Mouse (Mus musculus) kidney, postnatal 10 days (tissue): ENCODE data around the gene C2cd3.
A peak's percentile ranks its signal among the peaks of the same experiment; 100 is the strongest.

Experiments
- DNase-seq: peaks from one replicate; pipeline ENCODE4 v3.0.0; 2021; ENCODE audit warnings: mixed read lengths

C2cd3 gene

GRCm38 (mm10) chr7:100500276-100500977, 128.4 kb downstream of the C2cd3 start:
- DNase-seq: peak; percentile 57

- no peak for DNase-seq
These were observed 129.2 kb downstream of the C2cd3 start for GRCm38 (mm10) chr7:100501027-100501843.

GRCm38 (mm10) chr7:100501844-100502373, 129.9 kb downstream of the C2cd3 start:
- no peak for DNase-seq

GRCm38 (mm10) chr7:100502374-100502922, 130.4 kb downstream of the C2cd3 start:
- no peak for DNase-seq

GRCm38 (mm10) chr7:100503076-100503475, 131.0 kb downstream of the C2cd3 start:
- DNase-seq: no peak

- no peak for DNase-seq
These were observed 132.9 kb downstream of the C2cd3 start for GRCm38 (mm10) chr7:100504740-100505487.

GRCm38 (mm10) chr7:100506494-100506893, 134.5 kb downstream of the C2cd3 start:
- DNase-seq: no peak

GRCm38 (mm10) chr7:100508670-100509069, 136.6 kb downstream of the C2cd3 start:
- DNase-seq: no peak

- DNase-seq: no peak
These were observed 139.6 kb downstream of the C2cd3 start for GRCm38 (mm10) chr7:100511602-100512001.

- DNase-seq: no peak
These were observed 142.5 kb downstream of the C2cd3 start, which contains the start of gene Dnajb13 for GRCm38 (mm10) chr7:100514573-100514972. TSS of gene Dnajb13 (minus strand) at chr7:100514960.
